ENCODE assay signal across 1 mouse cellular context in the genomic region with DNA sequence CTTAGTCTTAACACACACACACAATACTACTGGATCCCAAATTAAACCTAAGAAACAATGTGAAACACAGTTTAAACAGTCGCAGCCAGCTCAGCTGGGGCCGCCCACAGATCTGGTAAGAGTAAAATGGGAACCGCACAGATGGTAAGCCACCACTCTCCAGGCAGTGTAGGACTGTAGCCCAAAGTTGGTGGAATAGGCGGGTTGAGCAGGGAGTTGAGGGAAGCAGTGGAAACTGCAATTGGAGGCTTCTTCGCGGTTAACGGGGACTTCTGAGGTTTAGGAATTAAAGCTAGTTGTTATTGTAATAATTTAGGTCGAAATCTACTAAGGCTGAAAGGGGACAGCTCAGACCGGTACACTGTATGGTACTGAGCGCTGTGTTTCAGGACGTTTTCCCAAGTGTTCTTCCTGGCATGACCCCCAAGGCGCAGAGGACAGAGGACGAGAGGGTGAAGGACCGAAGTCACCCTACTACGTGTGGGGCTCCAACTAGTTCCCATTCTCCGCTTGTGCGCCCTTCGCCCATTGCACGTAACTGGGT.
TF ChIP-seq lines count a peak whose summit lies in the region.

No protein-coding gene starts in this region.

TF ChIP-seq in CH12.LX, 34 proteins besides CTCF, POLR2A, EP300 and RAD21:
- no peak for TF ChIP-seq USF1 (IDR thresholded peaks at IDR 0.05; ENCODE audit: low read depth, low read length)
- no peak for TF ChIP-seq MXI1 (IDR thresholded peaks at IDR 0.05; ENCODE audit: low read depth, low read length)
- TF ChIP-seq JUND (conservative IDR thresholded peaks at IDR 0.05; ENCODE audit: low read depth, low read length): no peak
- no peak for TF ChIP-seq GABPA (IDR thresholded peaks at IDR 0.05; ENCODE audit: insufficient replicate concordance, low read depth, low read length)
- no peak for TF ChIP-seq PAX5 (IDR thresholded peaks at IDR 0.05; ENCODE audit: low read length)
- TF ChIP-seq MAZ (IDR thresholded peaks at IDR 0.05; ENCODE audit: low read depth, low read length): no peak
- TF ChIP-seq RCOR1 (conservative IDR thresholded peaks at IDR 0.05; ENCODE audit: low read depth, low read length): no peak
- TF ChIP-seq KAT2A (IDR thresholded peaks at IDR 0.05; ENCODE audit: insufficient replicate concordance, low read length): no peak
- no peak for TF ChIP-seq TBP (conservative IDR thresholded peaks at IDR 0.05; ENCODE audit: low read depth, low read length)
- no peak for TF ChIP-seq ZKSCAN1 (IDR thresholded peaks at IDR 0.05; ENCODE audit: borderline replicate concordance, low read depth, low read length)
- TF ChIP-seq MEF2A (IDR thresholded peaks at IDR 0.05; ENCODE audit: borderline replicate concordance, low read depth, low read length): no peak
- TF ChIP-seq ZNF384 (IDR thresholded peaks at IDR 0.05; ENCODE audit: low read depth, low read length): no peak
- no peak for TF ChIP-seq NELFE (IDR thresholded peaks at IDR 0.05; ENCODE audit: low read depth, low read length)
- no peak for TF ChIP-seq SIN3A (IDR thresholded peaks at IDR 0.05; ENCODE audit: low read length)
- TF ChIP-seq JUN (IDR thresholded peaks at IDR 0.05; ENCODE audit: insufficient read depth, low read depth, low read length): no peak
- TF ChIP-seq HCFC1 (IDR thresholded peaks at IDR 0.05; ENCODE audit: low read depth, low read length): no peak
- no peak for TF ChIP-seq ETS1 (conservative IDR thresholded peaks at IDR 0.05; ENCODE audit: low read depth, low read length)
- TF ChIP-seq TCF12 (IDR thresholded peaks at IDR 0.05; ENCODE audit: low read depth, low read length): no peak
